Mouse (Mus musculus): ENCODE measurements around the gene Wfdc1. TPM values are rescaled to one million over a fixed set of nuclear protein-coding genes. Genes with fewer than 3 reads are reported as not detected.

Gene Wfdc1
- total RNA-seq, 2 experiments from 2014 or later, result 6.9 to 8.2 TPM

- no peak for DNase-seq (ENCODE audit: low spot score in 2 of 2)
Measured at GRCm38 (mm10) chr8:119727093-119727492, 60.9 kb downstream of the Wfdc1 start.

GRCm38 (mm10) chr8:119728351-119728895 is 62.3 kb downstream of the Wfdc1 start:
- DNase-seq (ENCODE audit: low spot score in 2 of 2), result no peak

- no peak for DNase-seq (ENCODE audit: low spot score in 2 of 2)
Measured at GRCm38 (mm10) chr8:119732072-119732471, 65.9 kb downstream of the Wfdc1 start.

GRCm38 (mm10) chr8:119736348-119736917 is 70.3 kb downstream of the Wfdc1 start:
- no peak for DNase-seq (ENCODE audit: low spot score in 2 of 2)

- DNase-seq (ENCODE audit: low spot score in 2 of 2), result no peak
Measured at GRCm38 (mm10) chr8:119737093-119737900, 71.1 kb downstream of the Wfdc1 start.

Other genes with a start within 250 kb of the Wfdc1 start
- 1 to 10 TPM in 1 of 2 experiments, under 1 TPM in 1; 0.19 to 1.2 TPM for gene Osgin1, start 232.2 kb upstream of the Wfdc1 start, total RNA-seq (2021)
- 100 to 1,000 TPM; 126 to 129 TPM for gene Necab2, start 219.6 kb upstream of the Wfdc1 start, total RNA-seq (2021)
- gene Slc38a8, start 164.7 kb upstream of the Wfdc1 start, total RNA-seq (2021), result under 1 TPM; 0.23 to 0.29 TPM
- gene Mbtps1, start 107.6 kb upstream of the Wfdc1 start, total RNA-seq (2021), result 10 to 100 TPM; 63.6 to 69.8 TPM
- gene Hsdl1, start 91.2 kb upstream of the Wfdc1 start, total RNA-seq (2021), result 10 to 100 TPM; 39.1 to 40.8 TPM
- gene Dnaaf1, start 91.1 kb upstream of the Wfdc1 start, total RNA-seq (2021), result under 1 TPM; 0.32 to 0.48 TPM
- gene Taf1c, start 61.1 kb upstream of the Wfdc1 start, total RNA-seq (2021), result 10 to 100 TPM; 10.0 to 11.8 TPM
- under 1 TPM in 1 of 2 experiments, not detected in 1; 0.16 TPM for gene Adad2, start 53.6 kb upstream of the Wfdc1 start, total RNA-seq (2021)
- 1 to 10 TPM; 2.9 to 3.3 TPM for gene Kcng4, start 30.7 kb upstream of the Wfdc1 start, total RNA-seq (2021)
- gene Atp2c2, start 33.6 kb downstream of the Wfdc1 start, total RNA-seq (2021), result 1 to 10 TPM; 1.7 to 2.9 TPM
- gene Tldc1, start 112.1 kb downstream of the Wfdc1 start, total RNA-seq (2021), result 10 to 100 TPM; 16.2 to 19.5 TPM
- 100 to 1,000 TPM; 103 to 114 TPM for gene Cotl1, start 174.2 kb downstream of the Wfdc1 start, total RNA-seq (2021)
- 1 to 10 TPM; 8.2 to 8.4 TPM for gene Klhl36, start 195.9 kb downstream of the Wfdc1 start, total RNA-seq (2021)
- gene Usp10, start 244.0 kb downstream of the Wfdc1 start, total RNA-seq (2021), result 10 to 100 TPM; 86.7 to 93.0 TPM
- not detected for gene Gm20388, start 244.5 kb downstream of the Wfdc1 start, total RNA-seq (2021)